Mouse (Mus musculus) erythroblast, adult 5-6 weeks (primary cell): ENCODE data around the gene Mia. TPM values are rescaled to one million over a fixed set of nuclear protein-coding genes. Genes with fewer than 3 reads are reported as not detected.
A peak's percentile ranks its signal among the peaks of the same experiment; 100 is the strongest.

Experiments used
- ATAC-seq: replicated peaks from 2 replicates; pipeline ENCODE4 v1.8.0; 2016; ENCODE audit warnings: moderate number of reproducible peaks, mild to moderate bottlenecking, moderate TSS enrichment, inconsistent platforms; ENCODE audit not compliant: poor library complexity, low FRiP score, severe bottlenecking
- total RNA-seq, 2 experiments: library from RNA; stranded (forward) in 1 of 2; stranded (reverse) in 1 of 2; fragments of 150-400 nt in 1 of 2; fragments of 200-764, 138-1000 nt in 1 of 2; gene quantifications; 2 replicates each; pipeline versions ENCODE4 v1.2.3 to v1.2.4; 2015 to 2017; ENCODE audit warnings: low replicate concordance in 2 of 2

Mia gene
- total RNA-seq (2015; ENCODE audit: low replicate concordance) (not detected in 2 replicates), total RNA-seq (2017; ENCODE audit: low replicate concordance) (not detected in 2 replicates)

DNA sequence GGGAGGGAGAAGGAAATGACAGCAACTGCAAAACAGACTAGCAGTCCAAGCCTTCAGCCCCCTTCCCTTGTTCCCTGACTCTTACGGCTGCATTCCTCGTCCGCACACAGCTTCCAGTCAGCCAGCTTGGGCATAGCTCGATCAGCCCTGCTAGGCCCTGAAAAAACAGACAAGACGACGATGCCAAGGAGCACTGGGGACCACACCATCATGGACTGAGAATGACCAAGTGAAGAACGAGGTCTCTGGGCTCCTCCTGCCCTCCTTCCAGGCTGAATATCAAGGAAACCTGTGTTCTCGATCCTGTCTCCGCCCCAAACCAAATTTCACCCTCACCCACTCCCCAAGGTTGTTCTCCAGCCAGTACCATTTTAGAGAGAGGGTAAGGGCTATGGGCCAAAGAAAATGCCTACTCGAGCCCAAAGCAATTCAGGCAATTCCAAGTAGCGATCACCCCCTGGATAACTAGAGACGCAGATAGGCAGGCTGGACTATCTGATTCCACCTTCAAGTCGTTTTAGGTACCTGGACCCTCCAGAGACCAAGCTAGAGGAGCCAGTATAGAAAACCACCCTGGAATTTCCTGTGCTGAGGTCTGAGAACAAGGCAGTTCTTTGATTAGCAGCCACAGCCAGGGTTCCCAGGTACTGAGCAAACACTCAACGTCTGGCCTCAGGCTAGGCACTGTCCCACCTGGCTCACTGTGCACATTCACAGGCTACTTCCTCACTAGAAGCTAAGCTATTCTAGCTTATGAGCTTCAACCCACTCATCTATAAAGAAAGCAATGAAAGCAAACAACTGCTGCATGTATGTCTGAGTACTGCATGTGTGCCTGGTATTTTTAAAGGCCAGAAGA, at the start of gene Mia, which contains the start of gene Gm21983:
Gene Mia, minus strand, starts transcription at position 321 of the 859 bp plus-strand sequence.
Gene Gm21983, minus strand, starts transcription at position 250 of the 859 bp plus-strand sequence.
- ATAC-seq, result no peak

DNA sequence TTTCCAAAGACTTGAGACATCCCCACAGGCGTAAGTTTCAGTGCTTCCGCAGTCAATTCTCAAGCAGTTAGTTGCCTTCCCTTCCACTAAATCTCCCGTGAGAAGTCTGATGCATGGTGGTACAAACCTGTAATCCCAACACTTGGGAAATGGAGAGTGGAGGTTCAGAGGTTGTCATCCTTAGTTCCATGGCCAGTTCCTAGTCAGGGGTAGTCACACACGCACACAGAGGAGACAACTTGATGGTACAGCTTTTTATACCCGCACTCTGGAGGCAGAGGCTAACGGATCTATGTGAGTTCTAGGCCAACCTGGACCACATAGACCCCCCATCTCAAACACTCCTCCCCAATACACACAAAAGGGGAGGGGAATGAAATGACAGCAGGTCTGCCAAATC, 47.9 kb upstream of the Mia start:
- ATAC-seq, result peak; percentile 26

DNA sequence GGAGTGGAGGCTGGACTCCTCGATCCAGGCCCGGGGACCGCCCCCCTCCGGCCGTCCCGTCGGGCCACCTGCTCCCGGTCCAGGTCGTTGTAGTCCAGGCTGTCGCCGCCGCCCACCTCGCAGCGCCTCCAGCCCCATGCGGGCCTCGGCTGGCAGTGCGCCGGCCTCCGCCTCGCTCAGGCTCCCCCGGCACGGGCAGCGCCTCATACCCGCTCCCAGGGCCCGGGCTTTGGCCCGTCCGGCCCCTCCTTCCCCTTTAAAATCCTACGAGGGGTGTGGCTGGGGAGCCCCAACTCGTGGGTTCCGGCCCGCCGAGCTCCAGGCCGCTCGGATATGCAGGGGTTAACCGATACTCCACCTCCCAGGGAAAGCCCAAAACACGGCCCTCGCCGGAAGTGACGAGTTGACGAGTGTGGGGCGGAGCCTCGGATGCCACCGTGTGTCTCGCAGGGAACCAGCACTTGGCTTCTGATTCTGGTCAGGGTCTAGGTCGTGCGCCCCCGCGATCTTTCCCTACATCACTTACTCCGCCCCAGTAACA, 47.4 kb upstream of the Mia start, which contains the start of gene Itpkc:
Gene Itpkc, minus strand, starts transcription at position 381 of the 541 bp plus-strand sequence.
- ATAC-seq, result peak; percentile 88

DNA sequence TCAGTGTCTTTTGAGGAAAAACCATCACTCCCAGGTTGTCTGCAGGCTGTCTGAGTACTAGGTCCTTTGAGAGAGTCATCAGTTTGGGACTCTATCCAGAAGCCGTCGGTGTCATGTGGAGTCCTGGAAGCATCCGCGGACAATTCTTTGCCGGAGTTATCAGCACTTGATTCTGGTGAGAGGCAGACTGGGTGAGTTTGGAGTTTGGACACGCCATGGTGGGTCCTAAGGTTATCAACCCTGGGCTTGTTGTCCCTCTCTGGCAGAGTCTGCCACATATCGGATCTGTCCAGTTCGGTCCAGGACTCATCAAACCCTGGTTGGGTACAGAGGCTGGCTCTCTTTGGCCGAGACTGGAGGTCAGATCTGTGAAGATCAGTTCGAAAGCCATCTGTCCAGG, 46.7 kb upstream of the Mia start:
- ATAC-seq, result no peak

DNA sequence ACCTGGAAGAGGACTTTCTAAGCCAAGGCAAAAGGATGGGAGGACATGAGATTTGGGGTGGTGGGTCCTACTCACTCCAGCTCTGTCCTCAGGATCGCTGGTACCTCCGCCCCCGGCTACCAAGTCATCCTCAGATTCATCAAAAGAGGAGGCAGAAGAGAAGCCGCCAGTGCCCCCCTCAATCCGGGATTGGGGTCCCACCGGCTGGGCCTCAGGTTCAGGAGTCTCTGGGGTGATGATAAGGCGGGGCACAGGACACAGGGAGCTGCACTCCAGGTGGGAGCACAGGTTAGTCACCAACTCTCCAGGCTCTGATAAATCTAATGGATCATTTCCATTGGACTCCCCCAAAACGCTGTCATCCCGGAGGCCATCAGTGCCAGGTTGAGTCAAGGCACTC, 46.3 kb upstream of the Mia start:
- ATAC-seq, result no peak

DNA sequence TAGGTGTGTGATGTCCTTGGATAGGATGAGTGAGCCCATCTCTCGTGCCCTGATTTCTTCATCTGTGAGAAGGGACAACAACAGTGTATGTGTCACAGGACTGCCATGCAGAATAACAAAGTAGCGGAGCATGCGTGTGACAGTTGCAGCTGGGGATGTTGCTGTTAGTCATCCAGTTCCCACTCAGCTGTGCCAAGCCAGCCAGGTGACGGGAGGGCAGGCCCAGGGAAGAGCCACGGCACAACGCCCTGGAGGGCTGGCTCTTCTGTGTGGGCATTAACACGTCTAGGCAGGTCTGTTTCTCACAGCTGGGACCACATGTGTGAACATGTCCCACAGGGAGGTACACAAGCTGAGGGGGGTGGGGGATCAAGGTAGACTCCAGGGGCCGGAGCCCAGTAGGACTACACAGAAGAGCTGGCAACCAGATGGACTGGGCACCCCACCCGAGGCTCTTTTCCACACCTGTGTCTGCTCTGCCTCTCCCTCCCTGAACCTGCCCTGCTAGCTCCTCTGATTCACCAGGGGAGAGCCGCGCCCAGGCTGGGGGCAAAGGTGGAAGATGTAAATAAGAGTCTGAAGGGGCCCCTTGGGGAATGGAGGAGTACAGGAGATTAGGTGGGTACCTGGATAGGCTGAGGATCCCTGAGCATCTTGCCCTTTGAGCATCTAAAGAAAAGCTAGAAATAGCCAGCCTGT, 44.1 kb upstream of the Mia start:
- no peak for ATAC-seq

DNA sequence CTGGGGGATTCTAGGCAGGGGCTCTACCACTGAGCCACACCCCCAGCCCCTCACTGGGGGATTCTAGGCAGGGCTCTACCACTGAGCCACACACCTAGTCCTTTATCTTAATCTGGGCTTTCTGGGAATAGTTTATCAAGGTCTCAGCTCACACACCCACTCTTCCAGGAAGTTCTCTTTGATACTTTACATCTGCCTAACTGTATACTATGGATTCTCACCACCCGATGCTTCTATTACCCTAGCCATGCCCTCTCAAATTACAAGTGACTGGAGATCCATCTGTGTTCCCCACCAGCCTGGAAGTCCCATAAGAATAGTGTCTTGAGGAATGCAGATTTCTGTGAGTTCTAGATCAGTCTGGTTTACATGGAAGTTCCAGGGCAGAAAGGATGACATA, 41.6 kb upstream of the Mia start:
- no peak for ATAC-seq

DNA sequence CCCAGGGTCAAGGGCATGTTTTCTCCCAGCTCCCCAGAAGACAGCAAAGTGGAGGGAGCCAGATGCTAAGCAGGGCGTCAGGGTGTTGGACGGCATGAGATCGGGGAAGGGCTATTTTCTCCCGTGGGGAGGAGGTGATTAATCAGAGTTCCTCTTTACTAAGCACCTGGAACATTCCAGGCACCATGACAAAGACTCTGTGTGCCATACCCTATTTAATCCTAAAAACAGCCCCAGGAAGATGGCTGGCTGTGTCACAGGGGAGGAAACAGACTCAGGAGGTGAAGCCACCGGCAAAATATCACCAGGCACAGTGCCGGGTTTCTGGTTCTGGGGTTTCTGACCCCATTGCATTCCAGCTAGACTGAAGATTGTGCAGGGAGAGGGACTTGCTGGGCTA, 41.0 kb upstream of the Mia start:
- ATAC-seq, result no peak

DNA sequence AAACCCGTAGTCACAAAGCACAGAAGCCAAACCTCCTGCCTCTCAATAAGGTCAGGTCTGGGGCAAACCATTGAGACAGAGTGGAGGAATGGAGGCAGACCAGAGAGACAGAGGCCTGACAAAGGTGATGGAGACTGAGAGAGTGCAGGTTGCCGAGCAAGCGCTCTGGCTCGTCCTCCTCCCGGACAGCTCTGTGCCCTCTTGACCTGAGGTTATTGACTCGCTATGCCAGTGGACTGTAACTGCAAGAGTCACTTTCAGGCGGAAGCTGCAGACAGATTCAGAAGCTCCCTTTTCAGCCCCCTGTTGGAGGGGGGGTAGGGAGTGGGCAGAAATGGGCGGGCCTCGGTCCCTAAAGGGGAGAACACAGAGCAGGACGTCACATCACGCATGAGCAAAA, 39.0 kb upstream of the Mia start:
- no peak for ATAC-seq

DNA sequence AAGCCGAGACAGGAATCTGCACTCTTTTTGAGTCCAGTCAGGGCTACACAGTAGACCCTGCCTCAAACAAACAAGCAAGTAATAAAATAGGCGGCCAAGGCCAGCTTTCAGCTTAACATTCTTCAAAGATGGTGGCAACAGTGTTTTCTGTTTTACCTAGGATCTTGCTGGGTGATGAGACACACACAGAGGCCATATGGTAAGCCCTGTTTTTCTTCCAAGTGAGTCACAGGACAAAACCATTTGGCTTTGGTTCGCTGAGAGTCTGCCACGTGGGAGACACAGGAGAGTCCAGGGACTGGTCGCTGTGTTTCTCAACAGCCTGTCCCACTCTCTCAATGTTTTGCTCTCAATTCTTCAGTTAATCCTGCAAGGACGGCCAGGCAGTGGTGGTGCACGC, 37.6 kb upstream of the Mia start:
- ATAC-seq, result no peak

DNA sequence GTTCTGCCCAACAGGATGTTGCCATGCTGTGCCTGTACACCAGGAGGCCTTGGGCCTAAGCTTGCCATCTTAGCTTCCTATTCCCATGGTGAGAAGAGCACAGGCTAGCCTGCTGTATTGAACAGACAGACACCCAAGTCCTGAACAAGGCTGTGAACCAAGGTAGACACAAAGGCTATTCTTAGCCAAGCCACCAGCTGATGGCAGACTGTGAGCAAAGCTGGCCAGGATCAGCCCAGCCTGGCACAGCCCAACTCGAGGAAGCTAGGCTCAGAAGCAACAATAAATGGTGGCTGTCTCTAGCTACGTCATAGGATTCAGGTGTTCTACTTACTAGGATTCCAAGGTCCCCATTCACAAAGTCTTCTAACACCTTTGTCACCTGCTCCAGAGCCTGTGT, 31.7 kb upstream of the Mia start:
- no peak for ATAC-seq

DNA sequence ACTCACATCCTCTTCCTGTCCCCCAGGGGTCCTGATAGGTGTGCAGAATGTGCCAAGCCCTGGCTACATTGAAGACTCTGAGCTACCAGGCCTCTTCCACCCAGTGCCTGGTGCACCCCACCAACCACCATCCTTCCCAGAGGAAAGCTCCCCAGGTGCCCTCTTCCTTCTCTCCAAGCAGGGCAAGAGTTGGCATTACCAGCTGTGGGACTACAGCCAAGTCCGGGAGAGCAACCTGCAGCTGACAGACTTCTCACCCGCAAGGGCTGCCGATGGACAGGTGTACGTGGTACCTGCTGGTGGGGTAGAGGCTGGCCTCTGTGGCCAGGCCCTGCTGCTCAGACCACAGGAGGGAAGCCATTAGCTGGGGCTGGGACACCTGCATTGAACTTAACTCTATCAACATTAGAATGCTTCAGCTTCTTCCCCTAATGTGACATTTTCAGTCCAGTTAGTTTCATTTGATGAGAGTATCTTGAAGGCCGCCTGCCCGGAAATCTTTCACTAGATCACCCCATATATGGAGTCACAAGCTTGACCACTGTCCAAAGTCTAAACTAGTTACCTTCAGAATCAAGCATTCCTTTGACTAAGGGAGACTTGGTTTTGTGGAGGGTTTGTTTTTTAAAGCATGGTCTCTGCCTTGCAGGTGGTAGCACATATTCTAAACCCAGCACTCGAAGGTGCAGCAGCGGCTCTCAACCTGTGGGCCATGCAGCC, 22.9 kb upstream of the Mia start:
- ATAC-seq, result no peak

DNA sequence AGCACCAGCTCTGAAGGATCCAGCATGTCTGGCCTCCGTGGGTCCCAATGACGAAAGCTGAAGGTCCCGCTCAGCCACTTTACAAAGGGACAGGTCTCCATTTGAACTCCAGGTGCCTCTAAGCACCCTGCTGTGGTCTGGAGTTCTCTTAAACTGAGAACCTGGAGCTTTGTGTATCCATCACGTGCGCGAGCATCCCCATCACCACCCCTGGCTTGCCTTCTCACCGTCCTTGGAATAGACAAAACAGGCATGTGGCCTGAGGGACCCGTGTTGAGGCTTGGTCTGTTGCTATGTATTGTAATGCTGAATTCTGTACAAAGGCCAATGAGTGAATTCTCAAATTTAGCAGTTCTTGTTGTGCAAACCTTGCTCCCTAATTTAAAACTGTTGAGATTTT, 17.8 kb upstream of the Mia start:
- ATAC-seq, result no peak

DNA sequence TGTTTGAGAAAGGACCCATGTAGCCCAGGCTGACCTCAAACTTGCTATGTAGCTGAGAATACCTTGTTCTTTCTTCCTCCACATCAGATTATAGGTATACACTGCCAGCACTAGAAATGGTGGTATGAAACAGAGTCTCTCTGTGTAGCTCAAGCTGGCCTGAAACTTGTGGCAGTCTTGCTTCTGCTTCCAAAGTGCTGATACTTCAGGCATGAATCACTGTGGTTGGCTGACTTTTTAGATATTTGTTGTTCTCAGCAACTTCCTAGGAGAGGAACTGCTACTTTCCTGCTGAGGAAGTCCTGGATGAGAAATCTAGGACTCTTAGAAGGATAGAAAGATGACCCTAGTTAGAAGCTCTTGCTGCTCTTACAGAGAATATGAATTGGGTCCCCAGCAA, 17.4 kb upstream of the Mia start:
- ATAC-seq, result no peak

DNA sequence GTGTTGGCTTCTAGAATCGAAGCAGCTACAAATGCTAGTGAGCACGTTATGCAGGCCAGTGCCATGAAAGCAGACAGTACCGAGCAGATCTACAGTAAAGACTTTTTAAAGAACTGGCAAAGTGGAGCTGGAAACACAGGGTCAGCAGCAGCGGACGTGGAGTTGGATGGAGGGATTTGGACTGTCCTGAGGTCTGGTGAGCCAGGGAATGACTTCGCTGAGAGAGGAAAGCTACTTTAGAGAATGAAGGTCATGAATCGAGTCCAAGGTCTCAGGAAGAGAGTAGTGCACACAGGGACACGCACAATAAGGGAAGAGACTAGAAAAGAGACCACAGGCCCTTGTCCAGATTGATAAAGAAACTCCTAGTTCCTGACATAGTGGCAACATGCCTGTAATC, 16.7 kb upstream of the Mia start:
- ATAC-seq, result no peak

DNA sequence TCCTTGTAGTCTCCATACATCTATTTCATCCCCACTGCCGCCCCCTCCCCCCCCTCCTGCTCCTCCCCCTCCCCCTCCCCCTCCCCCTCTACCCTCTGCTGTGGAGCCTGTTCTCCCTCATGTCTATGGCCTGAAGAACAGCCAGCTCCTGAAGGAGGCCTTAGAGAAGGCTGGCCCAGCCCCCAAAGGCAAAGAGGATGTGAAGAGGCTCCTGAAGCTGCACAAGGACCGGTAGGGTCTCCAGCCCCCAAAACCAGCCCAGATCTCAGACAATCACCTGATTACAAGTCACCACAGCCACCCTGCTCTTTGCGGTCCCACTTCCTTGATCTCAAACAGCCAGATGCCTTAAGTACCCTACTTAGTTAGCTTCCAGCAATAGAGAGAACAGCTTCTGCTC, 16.2 kb upstream of the Mia start:
- ATAC-seq, result no peak

DNA sequence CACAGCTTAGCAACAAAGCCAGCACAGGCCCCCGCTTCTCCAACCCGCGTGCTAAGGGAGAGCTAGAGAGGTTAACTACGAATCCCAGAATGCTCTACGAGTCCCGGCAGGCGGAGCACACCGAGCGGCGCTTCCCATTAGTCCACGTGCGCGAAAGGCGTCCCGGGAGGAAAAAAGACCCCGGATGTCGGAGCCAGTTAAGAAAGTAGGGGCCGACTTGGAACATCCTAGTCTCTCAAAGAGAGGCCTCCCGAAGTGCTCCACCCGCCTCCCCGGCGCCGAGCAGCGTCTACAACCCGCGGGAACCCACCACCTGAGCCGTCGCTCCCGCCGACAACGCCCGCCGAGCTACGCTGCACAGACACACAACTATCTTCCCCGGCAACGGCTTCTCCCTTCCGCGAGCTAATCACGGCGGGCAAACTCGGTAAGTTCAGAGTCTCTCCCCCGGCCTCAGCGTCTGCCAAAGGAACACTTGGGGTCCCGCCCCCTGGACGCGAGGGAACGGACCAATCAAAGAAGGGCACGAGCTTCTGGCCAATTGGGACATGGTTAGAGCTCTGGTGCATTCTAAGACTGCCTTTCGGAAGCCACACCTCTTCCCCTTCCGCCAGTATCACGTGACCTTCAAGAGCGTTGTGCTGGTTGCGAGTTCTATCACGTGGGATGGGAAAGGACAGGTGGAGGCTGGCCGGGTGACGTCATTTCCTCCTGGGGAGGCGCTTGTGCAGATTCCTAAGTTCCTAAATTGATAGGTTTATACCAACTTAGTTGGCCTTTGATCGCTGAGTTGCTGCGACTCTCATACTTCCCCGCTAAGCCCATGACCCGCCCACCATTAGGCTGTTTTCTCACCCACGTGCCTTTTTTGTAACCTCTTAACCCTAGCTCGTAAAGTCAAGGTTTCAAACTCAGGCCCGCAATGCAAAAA, 15.0 kb upstream of the Mia start, which contains the start of the genes BC024978 and Snrpa:
Gene BC024978, plus strand, starts transcription at position 101 of the 931 bp plus-strand sequence.
Gene Snrpa, minus strand, starts transcription at position 591 of the 931 bp plus-strand sequence.
- ATAC-seq, result peak; percentile 96

DNA sequence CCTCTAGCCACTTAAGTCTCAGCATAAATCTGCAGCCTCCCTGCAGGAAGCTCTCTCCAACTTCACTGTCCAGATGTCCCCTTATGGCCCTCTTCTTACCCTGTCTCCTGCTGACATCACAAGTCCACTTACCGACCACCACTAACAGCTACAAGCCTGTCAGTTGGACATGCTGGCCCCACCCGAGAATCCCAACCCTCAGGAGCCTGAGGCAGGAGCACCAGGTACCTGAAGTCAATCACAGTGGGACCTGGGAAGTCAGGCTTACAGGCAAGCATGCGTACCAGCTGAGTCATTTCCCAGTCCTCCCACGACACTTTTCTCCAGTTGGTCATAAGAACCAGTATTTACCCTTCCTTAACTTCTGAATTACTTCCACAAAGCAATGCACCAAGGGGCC, 12.8 kb upstream of the Mia start:
- ATAC-seq, result no peak

DNA sequence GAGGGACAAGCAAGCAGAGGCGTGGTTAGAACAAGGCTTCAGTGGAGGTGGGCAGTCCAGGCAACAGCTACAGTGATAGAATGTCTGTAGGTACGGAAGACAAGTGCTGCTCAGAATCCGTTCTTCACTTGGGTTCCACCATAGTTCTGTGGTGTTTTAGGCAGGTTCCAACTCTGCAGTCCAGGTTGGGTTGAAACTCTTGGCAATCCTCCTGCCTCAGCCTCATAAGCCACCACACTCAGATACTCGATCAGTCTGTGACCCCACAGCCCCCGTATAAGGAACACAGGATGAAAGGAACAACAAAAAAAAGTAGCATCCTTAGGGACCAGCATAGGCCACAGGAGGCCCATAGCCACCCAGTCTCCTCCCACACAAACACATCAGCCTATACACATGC, 11.5 kb upstream of the Mia start:
- ATAC-seq, result no peak
